Mouse (Mus musculus): ENCODE results near the gene Pik3r3. TPM values are rescaled to one million over a fixed set of nuclear protein-coding genes. Genes with fewer than 3 reads are reported as not detected.
"Not testable (repeated sequence)": the region's sequence is repeated elsewhere in the genome, so short reads cannot be mapped to it uniquely, and the experiment has no call there.

Gene Pik3r3
- total RNA-seq, 1 experiment: 7.8 TPM

- Histone ChIP-seq H3K9ac (ENCODE audit: insufficient read depth, low read depth, low read length, poor library complexity, severe bottlenecking) (no peak overlapping the region), H3K4me1 (ENCODE audit: control insufficient read depth in 2 of 2, insufficient read depth in 2 of 2, low read length in 2 of 2, poor library complexity in 1 of 2) (peaks cover 0 to 2% of the 10 kb centered on the region in 2 experiments; a peak in 1 of 4 replicates), H3K27ac (ENCODE audit: insufficient read depth, low read depth, low read length, poor library complexity, severe bottlenecking) (no peak overlapping the region), H3K9me3 (ENCODE audit: control insufficient read depth, insufficient read depth, low read depth, low read length) (no peaks in the 10 kb centered on the region), H3K36me3 (ENCODE audit: control insufficient read depth, insufficient read depth, low read length, poor library complexity, severe bottlenecking) (no peaks in the 10 kb centered on the region), H3K4me3 (ENCODE audit: insufficient read depth in 1 of 2, low read depth in 1 of 2, low read length in 2 of 2, poor library complexity in 1 of 2, severe bottlenecking in 1 of 2) (no peak overlapping the region)
- in situ Hi-C loops (cut with MboI; ENCODE audit: low sequenced_read_pairs in 2 of 2, unreplicated experiment in 2 of 2): no loop called here
- no peak for DNase-seq (ENCODE audit: low read depth, low spot score)
- no peak for TF ChIP-seq CHD2 (IDR thresholded peaks at IDR 0.05; ENCODE audit: low read depth, low read length)
- TF ChIP-seq ZNF384 (IDR thresholded peaks at IDR 0.05; ENCODE audit: low read depth, low read length): no peak
- TF ChIP-seq ZC3H11A (IDR thresholded peaks at IDR 0.05; ENCODE audit: borderline replicate concordance, low read depth, low read length): no peak
- no peak for TF ChIP-seq HCFC1 (IDR thresholded peaks at IDR 0.05; ENCODE audit: borderline replicate concordance, insufficient read depth, low read length)
- no peak for TF ChIP-seq MAFK (IDR thresholded peaks at IDR 0.05; ENCODE audit: insufficient read depth, low read depth, low read length)
Measured at GRCm38 (mm10) chr4:116208891-116209290, 12.5 kb upstream of the Pik3r3 start.

GRCm38 (mm10) chr4:116215895-116216605, 5.4 kb upstream of the Pik3r3 start:
- no peak overlapping the region for H3K4me3 ChIP-seq (ENCODE audit: insufficient read depth in 1 of 2, low read depth in 1 of 2, low read length in 2 of 2, poor library complexity in 1 of 2, severe bottlenecking in 1 of 2)
- H3K27ac ChIP-seq (ENCODE audit: insufficient read depth, low read depth, low read length, poor library complexity, severe bottlenecking): no peak overlapping the region
- H3K9me3 ChIP-seq (ENCODE audit: control insufficient read depth, insufficient read depth, low read depth, low read length): no peaks in the 10 kb centered on the region
- H3K4me1 ChIP-seq (ENCODE audit: control insufficient read depth in 2 of 2, insufficient read depth in 2 of 2, low read length in 2 of 2, poor library complexity in 1 of 2): no peaks in the 10 kb centered on the region; a peak in 2 of 4 replicates
- no peaks in the 10 kb centered on the region for H3K36me3 ChIP-seq (ENCODE audit: control insufficient read depth, insufficient read depth, low read length, poor library complexity, severe bottlenecking)
- in situ Hi-C loops (cut with MboI; ENCODE audit: low sequenced_read_pairs in 2 of 2, unreplicated experiment in 2 of 2): no loop called here
- TF ChIP-seq HCFC1 (IDR thresholded peaks at IDR 0.05; ENCODE audit: borderline replicate concordance, insufficient read depth, low read length): no peak
- TF ChIP-seq CHD2 (IDR thresholded peaks at IDR 0.05; ENCODE audit: low read depth, low read length): no peak
- no peak for TF ChIP-seq ZC3H11A (IDR thresholded peaks at IDR 0.05; ENCODE audit: borderline replicate concordance, low read depth, low read length)
- TF ChIP-seq ZNF384 (IDR thresholded peaks at IDR 0.05; ENCODE audit: low read depth, low read length): peak; percentile 90
- no peak for TF ChIP-seq MAFK (IDR thresholded peaks at IDR 0.05; ENCODE audit: insufficient read depth, low read depth, low read length)
- H3K9ac ChIP-seq (ENCODE audit: insufficient read depth, low read depth, low read length, poor library complexity, severe bottlenecking): no peak overlapping the region
- no peak for DNase-seq (ENCODE audit: low read depth, low spot score)

- Histone ChIP-seq H3K36me3 (ENCODE audit: control insufficient read depth, insufficient read depth, low read length, poor library complexity, severe bottlenecking) (no peaks in the 10 kb centered on the region), H3K4me3 (ENCODE audit: insufficient read depth in 1 of 2, low read depth in 1 of 2, low read length in 2 of 2, poor library complexity in 1 of 2, severe bottlenecking in 1 of 2) (no peak overlapping the region), H3K27ac (ENCODE audit: insufficient read depth, low read depth, low read length, poor library complexity, severe bottlenecking) (no peak overlapping the region), H3K9ac (ENCODE audit: insufficient read depth, low read depth, low read length, poor library complexity, severe bottlenecking) (no peak overlapping the region), H3K4me1 (ENCODE audit: control insufficient read depth in 2 of 2, insufficient read depth in 2 of 2, low read length in 2 of 2, poor library complexity in 1 of 2) (no peaks in the 10 kb centered on the region; a peak in 2 of 4 replicates), H3K9me3 (ENCODE audit: control insufficient read depth, insufficient read depth, low read depth, low read length) (no peaks in the 10 kb centered on the region)
- no peak for TF ChIP-seq CHD2 (IDR thresholded peaks at IDR 0.05; ENCODE audit: low read depth, low read length)
- TF ChIP-seq ZC3H11A (IDR thresholded peaks at IDR 0.05; ENCODE audit: borderline replicate concordance, low read depth, low read length): no peak
- no peak for TF ChIP-seq MAFK (IDR thresholded peaks at IDR 0.05; ENCODE audit: insufficient read depth, low read depth, low read length)
- no peak for TF ChIP-seq HCFC1 (IDR thresholded peaks at IDR 0.05; ENCODE audit: borderline replicate concordance, insufficient read depth, low read length)
- no peak for TF ChIP-seq ZNF384 (IDR thresholded peaks at IDR 0.05; ENCODE audit: low read depth, low read length)
- DNase-seq (ENCODE audit: low read depth, low spot score): no peak
- in situ Hi-C loops (cut with MboI; ENCODE audit: low sequenced_read_pairs in 2 of 2, unreplicated experiment in 2 of 2): no loop called here
Measured at GRCm38 (mm10) chr4:116217046-116217445, 4.4 kb upstream of the Pik3r3 start.

GRCm38 (mm10) chr4:116217661-116218060, 3.8 kb upstream of the Pik3r3 start:
- in situ Hi-C loops (cut with MboI; ENCODE audit: low sequenced_read_pairs in 2 of 2, unreplicated experiment in 2 of 2); H3K9me3 ChIP-seq (ENCODE audit: control insufficient read depth, insufficient read depth, low read depth, low read length); DNase-seq (ENCODE audit: low read depth, low spot score); H3K9ac ChIP-seq (ENCODE audit: insufficient read depth, low read depth, low read length, poor library complexity, severe bottlenecking); H3K27ac ChIP-seq (ENCODE audit: insufficient read depth, low read depth, low read length, poor library complexity, severe bottlenecking); H3K4me3 ChIP-seq (ENCODE audit: insufficient read depth in 1 of 2, low read depth in 1 of 2, low read length in 2 of 2, poor library complexity in 1 of 2, severe bottlenecking in 1 of 2); H3K4me1 ChIP-seq (ENCODE audit: control insufficient read depth in 2 of 2, insufficient read depth in 2 of 2, low read length in 2 of 2, poor library complexity in 1 of 2); H3K36me3 ChIP-seq (ENCODE audit: control insufficient read depth, insufficient read depth, low read length, poor library complexity, severe bottlenecking): not testable (repeated sequence)

- no peaks in the 10 kb centered on the region for H3K9me3 ChIP-seq (ENCODE audit: control insufficient read depth, insufficient read depth, low read depth, low read length)
- H3K9ac ChIP-seq (ENCODE audit: insufficient read depth, low read depth, low read length, poor library complexity, severe bottlenecking): no peak overlapping the region
- in situ Hi-C loops (cut with MboI; ENCODE audit: low sequenced_read_pairs in 2 of 2, unreplicated experiment in 2 of 2): no loop called here
- no peak overlapping the region for H3K4me3 ChIP-seq (ENCODE audit: insufficient read depth in 1 of 2, low read depth in 1 of 2, low read length in 2 of 2, poor library complexity in 1 of 2, severe bottlenecking in 1 of 2)
- no peaks in the 10 kb centered on the region; a peak in 2 of 4 replicates for H3K4me1 ChIP-seq (ENCODE audit: control insufficient read depth in 2 of 2, insufficient read depth in 2 of 2, low read length in 2 of 2, poor library complexity in 1 of 2)
- DNase-seq (ENCODE audit: low read depth, low spot score): no peak
- no peak overlapping the region for H3K27ac ChIP-seq (ENCODE audit: insufficient read depth, low read depth, low read length, poor library complexity, severe bottlenecking)
- no peaks in the 10 kb centered on the region for H3K36me3 ChIP-seq (ENCODE audit: control insufficient read depth, insufficient read depth, low read length, poor library complexity, severe bottlenecking)
- TF ChIP-seq ZC3H11A (IDR thresholded peaks at IDR 0.05; ENCODE audit: borderline replicate concordance, low read depth, low read length) (no peak), ZNF384 (IDR thresholded peaks at IDR 0.05; ENCODE audit: low read depth, low read length) (no peak), MAFK (IDR thresholded peaks at IDR 0.05; ENCODE audit: insufficient read depth, low read depth, low read length) (no peak), HCFC1 (IDR thresholded peaks at IDR 0.05; ENCODE audit: borderline replicate concordance, insufficient read depth, low read length) (no peak), CHD2 (IDR thresholded peaks at IDR 0.05; ENCODE audit: low read depth, low read length) (no peak)
Measured at GRCm38 (mm10) chr4:116219056-116219455, 2.4 kb upstream of the Pik3r3 start.

All from ES-E14 (cell line).